Mouse (Mus musculus) large intestine, adult 2 months (tissue): ENCODE data around the gene Lhx9. TPM values are rescaled to one million over a fixed set of nuclear protein-coding genes. Genes with fewer than 3 reads are reported as not detected.

Experiments used
- polyA plus RNA-seq: library from polyadenylated mRNA; depleted of rRNA; stranded (reverse); fragments of >200 nt; gene quantifications from 2 replicates; pipeline ENCODE4 v1.2.3, GENCODE M21; 2012; rRNA removed

Lhx9 gene
- polyA plus RNA-seq, 1 experiment: not detected

Other genes with a start within 250 kb of the Lhx9 start
- gene Nek7, start 228.4 kb downstream of the Lhx9 start, polyA plus RNA-seq: 3.7 and 5.2 TPM in 2 replicates
- 15.4 and 16.3 TPM in 2 replicates for gene 2310009B15Rik, start 8.3 kb upstream of the Lhx9 start, polyA plus RNA-seq
- gene Dennd1b, start 114.9 kb upstream of the Lhx9 start, polyA plus RNA-seq: 3.3 and 12.9 TPM in 2 replicates